Mouse (Mus musculus): ENCODE measurements around the gene Dqx1. TPM values are rescaled to one million over a fixed set of nuclear protein-coding genes. Genes with fewer than 3 reads are reported as not detected.
A peak's percentile ranks its signal among the peaks of the same experiment; 100 is the strongest.

Gene Dqx1
- total and polyA plus RNA-seq, 2 experiments from 2014 or later: 0.05 to 0.13 TPM

- Histone ChIP-seq H3K9me3 (ENCODE audit: low read length) (no peaks in the 10 kb centered on the region), H3K9ac (no peak overlapping the region), H3K4me2 (ENCODE audit: low read depth) (no peak overlapping the region), H3K36me3 (ENCODE audit: insufficient read depth) (no peaks in the 10 kb centered on the region), H3K27me3 (ENCODE audit: insufficient read depth, low read length) (peaks cover 67% of the 10 kb centered on the region), H3K4me3 (ENCODE audit: low read depth, low read length) (no peak overlapping the region), H3K27ac (ENCODE audit: low read depth, low read length) (no peak overlapping the region), H3K4me1 (ENCODE audit: insufficient read depth) (no peaks in the 10 kb centered on the region)
- 3% methylated on average over 68 of the region's 69 CpGs for WGBS
- no peak for TF ChIP-seq CTCF (IDR thresholded peaks at IDR 0.05; ENCODE audit: low read depth)
- DNase-seq: peak; percentile 16
- no peak; the same call in 1 of the 2 replicates for ATAC-seq
These were observed 12.0 kb downstream of the Dqx1 start for GRCm38 (mm10) chr6:83069488-83070246.

GRCm38 (mm10) chr6:83070247-83070310, 12.4 kb downstream of the Dqx1 start, which contains the start of gene Tlx2:
TSS of gene Tlx2 (minus strand) at chr6:83070293.
- Histone ChIP-seq H3K4me3 (ENCODE audit: low read depth, low read length) (no peak within 1 kb of the TSS), H3K36me3 (ENCODE audit: insufficient read depth) (no peaks in the 10 kb centered on the region), H3K9me3 (ENCODE audit: low read length) (no peaks in the 10 kb centered on the region), H3K4me2 (ENCODE audit: low read depth) (no peak within 1 kb of the TSS), H3K27me3 (ENCODE audit: insufficient read depth, low read length) (peaks cover 66% of the 10 kb centered on the region), H3K4me1 (ENCODE audit: insufficient read depth) (no peaks in the 10 kb centered on the region), H3K9ac (no peak within 1 kb of the TSS), H3K27ac (ENCODE audit: low read depth, low read length) (no peak within 1 kb of the TSS)
- no peak for TF ChIP-seq CTCF (IDR thresholded peaks at IDR 0.05; ENCODE audit: low read depth)
- WGBS: 1% methylated on average over 10 of the region's 10 CpGs
- no peak for DNase-seq
- no peak for ATAC-seq

GRCm38 (mm10) chr6:83070311-83071219, 12.9 kb downstream of the Dqx1 start:
- Histone ChIP-seq H3K4me1 (ENCODE audit: insufficient read depth) (no peaks in the 10 kb centered on the region), H3K9me3 (ENCODE audit: low read length) (no peaks in the 10 kb centered on the region), H3K36me3 (ENCODE audit: insufficient read depth) (no peaks in the 10 kb centered on the region), H3K4me3 (ENCODE audit: low read depth, low read length) (no peak overlapping the region), H3K27me3 (ENCODE audit: insufficient read depth, low read length) (peaks cover 66% of the 10 kb centered on the region), H3K4me2 (ENCODE audit: low read depth) (no peak overlapping the region), H3K27ac (ENCODE audit: low read depth, low read length) (no peak overlapping the region), H3K9ac (no peak overlapping the region)
- DNase-seq (peak; percentile 84), ATAC-seq (no peak)
- no peak for TF ChIP-seq CTCF (IDR thresholded peaks at IDR 0.05; ENCODE audit: low read depth)
- WGBS: 1% methylated on average over 58 of the region's 58 CpGs

- ATAC-seq (peak; percentile 25; the same call in 1 of the 2 replicates), DNase-seq (no peak)
- Histone ChIP-seq H3K27ac (ENCODE audit: low read depth, low read length) (no peak overlapping the region), H3K9ac (no peak overlapping the region), H3K36me3 (ENCODE audit: insufficient read depth) (no peaks in the 10 kb centered on the region), H3K4me3 (ENCODE audit: low read depth, low read length) (no peak overlapping the region), H3K4me2 (ENCODE audit: low read depth) (no peak overlapping the region), H3K4me1 (ENCODE audit: insufficient read depth) (no peaks in the 10 kb centered on the region), H3K27me3 (ENCODE audit: insufficient read depth, low read length) (peaks cover 65% of the 10 kb centered on the region), H3K9me3 (ENCODE audit: low read length) (no peaks in the 10 kb centered on the region)
- TF ChIP-seq CTCF (IDR thresholded peaks at IDR 0.05; ENCODE audit: low read depth): no peak
- 3% methylated on average over 23 of the region's 24 CpGs for WGBS
These were observed 13.6 kb downstream of the Dqx1 start for GRCm38 (mm10) chr6:83071220-83071619.

- peaks cover 48% of the 10 kb centered on the region for H3K27me3 ChIP-seq (ENCODE audit: insufficient read depth, low read length)
These were observed 17.3 kb downstream of the Dqx1 start for GRCm38 (mm10) chr6:83074979-83075378.

GRCm38 (mm10) chr6:83077630-83078323, 20.1 kb downstream of the Dqx1 start, which contains the start of gene Pcgf1:
TSS of gene Pcgf1 (plus strand) at chr6:83077869.
- Histone ChIP-seq H3K9ac (peak within 1 kb of the TSS; percentile 79), H3K4me3 (ENCODE audit: low read depth, low read length) (peak within 1 kb of the TSS; percentile 74), H3K4me2 (ENCODE audit: low read depth) (peak within 1 kb of the TSS; percentile 97), H3K27ac (ENCODE audit: low read depth, low read length) (peak within 1 kb of the TSS; percentile 93), H3K27me3 (ENCODE audit: insufficient read depth, low read length) (peaks cover 30% of the 10 kb centered on the region), H3K36me3 (ENCODE audit: insufficient read depth) (peaks cover 14% of the 10 kb centered on the region; the same call in 1 of the 2 replicates), H3K4me1 (ENCODE audit: insufficient read depth) (no peaks in the 10 kb centered on the region), H3K9me3 (ENCODE audit: low read length) (no peaks in the 10 kb centered on the region)
- no peak for TF ChIP-seq CTCF (IDR thresholded peaks at IDR 0.05; ENCODE audit: low read depth)
- WGBS: 1% methylated on average over 53 of the region's 54 CpGs
- DNase-seq (no peak), ATAC-seq (peak; percentile 36)

More at GRCm38 (mm10) chr6:83074979-83075378, 17.3 kb downstream of the Dqx1 start:
- Histone ChIP-seq H3K9ac (no peak overlapping the region), H3K4me3 (ENCODE audit: low read depth, low read length) (no peak overlapping the region), H3K4me2 (ENCODE audit: low read depth) (no peak overlapping the region), H3K9me3 (ENCODE audit: low read length) (no peaks in the 10 kb centered on the region), H3K4me1 (ENCODE audit: insufficient read depth) (no peaks in the 10 kb centered on the region), H3K36me3 (ENCODE audit: insufficient read depth) (no peaks in the 10 kb centered on the region), H3K27ac (ENCODE audit: low read depth, low read length) (no peak overlapping the region)
- ATAC-seq (no peak), DNase-seq (no peak)
- WGBS: 17% methylated on average over 2 of the region's 2 CpGs
- peak; percentile 24; the same call in 1 of the 2 replicates for TF ChIP-seq CTCF (IDR thresholded peaks at IDR 0.05; ENCODE audit: low read depth)
